Mouse (Mus musculus): Measurements from ENCODE around the gene Dnm3.

Gene Dnm3

GRCm38 (mm10) chr1:161955846-161956245 lies 522.0 kb downstream of the Dnm3 start:
- ATAC-seq (ENCODE audit: low TSS enrichment), result no peak

DNA sequence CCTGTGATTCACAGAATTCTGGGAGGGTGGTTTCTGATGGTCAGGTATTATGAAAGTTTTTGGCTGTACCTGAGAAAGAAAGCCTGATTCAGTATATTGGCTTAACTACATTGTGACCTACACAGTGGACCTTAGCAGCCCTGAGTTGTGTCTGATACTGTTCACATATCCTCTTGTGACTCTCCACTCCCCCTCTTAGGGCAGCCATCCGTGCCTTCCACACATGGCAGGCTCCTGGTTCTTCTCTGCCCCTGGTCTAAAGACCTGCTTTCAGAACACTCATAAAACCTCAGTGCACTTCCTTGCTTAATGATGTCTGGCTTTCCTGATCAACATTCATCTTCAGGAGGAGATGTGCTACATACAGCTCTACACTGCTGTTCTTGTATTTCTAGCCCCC lies 525.2 kb downstream of the Dnm3 start:
- no peak for ATAC-seq (ENCODE audit: low TSS enrichment)

GRCm38 (mm10) chr1:161951009-161951779 lies 526.6 kb downstream of the Dnm3 start:
- ATAC-seq (ENCODE audit: low TSS enrichment), result no peak

GRCm38 (mm10) chr1:161942082-161942481 lies 535.8 kb downstream of the Dnm3 start:
- no peak for ATAC-seq (ENCODE audit: low TSS enrichment)
